Mouse (Mus musculus): ENCODE measurements around the gene Cep295nl. TPM values are rescaled to one million over a fixed set of nuclear protein-coding genes. Genes with fewer than 3 reads are reported as not detected.
"Not testable (repeated sequence)": the region's sequence is repeated elsewhere in the genome, so short reads cannot be mapped to it uniquely, and the experiment has no call there.

Gene Cep295nl
- polyA plus RNA-seq, 1 experiment from 2014 or later, result 0.56 TPM

DNA sequence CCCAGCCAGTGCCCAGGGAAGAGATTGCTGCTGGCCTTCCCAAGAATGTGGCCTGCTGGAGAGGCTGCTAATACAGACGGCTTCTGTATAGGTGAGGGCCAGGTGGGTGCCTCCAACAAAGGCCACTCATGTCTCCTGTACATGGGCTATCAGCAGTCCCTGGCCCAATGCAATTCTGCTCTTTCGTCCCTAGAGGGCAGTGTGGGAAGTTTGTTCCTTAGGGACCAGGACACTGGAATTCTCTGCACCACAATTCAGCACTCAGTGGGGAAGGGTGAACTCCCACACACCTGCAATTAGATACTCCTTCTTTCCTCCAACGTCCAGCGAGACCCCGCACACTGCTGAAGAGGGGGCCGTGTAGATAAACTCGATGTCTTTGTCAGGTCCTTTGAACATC, 25.2 kb downstream of the Cep295nl start:
- H3K4me3 ChIP-seq, result no peak overlapping the region
- WGBS, result 14% methylated on average over 7 of the region's 7 CpGs
- no peaks in the 10 kb centered on the region for H3K27me3 ChIP-seq
- H3K9me3 ChIP-seq, result no peaks in the 10 kb centered on the region
- peaks cover 29% of the 10 kb centered on the region for H3K36me3 ChIP-seq
- no peaks in the 10 kb centered on the region for H3K4me1 ChIP-seq
- H3K27ac ChIP-seq, result no peak overlapping the region
- no peak for ATAC-seq (ENCODE audit: borderline replicate concordance, extremely low read depth, low FRiP score, low TSS enrichment)
- H3K4me2 ChIP-seq, result no peak overlapping the region
- no peak overlapping the region for H3K9ac ChIP-seq

DNA sequence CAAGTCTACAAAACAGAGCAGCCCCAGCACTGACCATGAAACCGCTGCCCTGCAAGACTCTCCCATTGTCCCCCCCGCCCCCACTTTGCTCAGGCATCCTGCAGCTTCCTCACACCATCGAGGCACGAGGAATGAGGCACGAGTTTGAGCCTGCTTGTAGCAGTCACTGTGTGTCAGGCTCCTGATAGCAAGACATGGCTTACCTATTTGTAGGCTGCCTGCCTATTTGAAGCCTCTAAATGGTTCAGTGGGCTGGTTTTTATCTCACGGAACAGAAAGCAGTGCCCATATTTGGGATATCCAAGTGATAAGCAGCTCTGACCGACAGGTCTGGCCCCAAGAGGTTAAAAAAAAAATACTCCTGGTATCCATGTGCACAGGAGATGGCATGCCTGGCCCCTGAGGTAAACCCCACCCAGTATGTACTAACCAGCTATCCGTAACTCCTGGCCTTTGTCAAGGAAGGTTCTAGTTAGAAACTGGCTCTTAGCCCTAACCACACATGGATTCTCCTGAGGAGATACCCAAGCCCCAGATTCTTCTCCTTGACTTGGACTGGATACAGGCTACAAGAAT, 26.0 kb downstream of the Cep295nl start:
- no peaks in the 10 kb centered on the region for H3K4me1 ChIP-seq
- H3K9ac ChIP-seq, result no peak overlapping the region
- H3K4me2 ChIP-seq, result no peak overlapping the region
- H3K27me3 ChIP-seq, result no peaks in the 10 kb centered on the region
- no peaks in the 10 kb centered on the region for H3K9me3 ChIP-seq
- no peak for ATAC-seq (ENCODE audit: borderline replicate concordance, extremely low read depth, low FRiP score, low TSS enrichment)
- no peak overlapping the region for H3K4me3 ChIP-seq
- WGBS, result 81% methylated on average over 8 of the region's 8 CpGs
- peaks cover 33% of the 10 kb centered on the region for H3K36me3 ChIP-seq
- no peak overlapping the region for H3K27ac ChIP-seq

DNA sequence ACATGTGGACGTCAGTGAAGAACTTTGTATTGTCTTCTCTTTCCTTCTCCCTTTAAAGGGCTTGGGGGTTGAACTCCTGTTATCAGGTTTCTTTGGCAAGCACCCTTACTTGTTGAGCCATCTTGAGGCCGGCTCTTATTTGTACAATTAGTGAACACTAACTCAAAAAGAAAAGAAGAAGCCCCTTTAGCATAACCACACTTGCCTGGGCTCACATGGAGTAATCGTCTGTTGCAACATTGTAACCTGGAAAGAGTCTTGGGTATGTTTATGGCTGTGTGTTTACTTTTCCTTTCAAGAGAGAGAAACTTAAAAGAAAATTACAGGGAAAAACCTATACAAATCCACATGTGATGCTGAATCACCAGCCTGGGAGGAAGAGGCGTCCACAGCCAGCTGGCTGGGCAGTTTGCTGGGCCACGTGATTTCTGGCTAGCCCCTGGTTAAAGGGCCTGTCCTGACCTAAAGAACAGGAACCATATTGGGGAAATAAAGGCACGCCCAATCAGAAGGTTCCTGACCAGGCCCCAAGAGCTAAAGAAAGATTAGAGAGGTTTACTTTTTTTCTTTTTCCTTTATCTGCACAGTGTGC, 30.1 kb downstream of the Cep295nl start:
- no peaks in the 10 kb centered on the region for H3K4me1 ChIP-seq
- 63% methylated on average over 6 of the region's 6 CpGs for WGBS
- H3K27ac ChIP-seq, result no peak overlapping the region
- H3K4me2 ChIP-seq, result no peak overlapping the region
- no peaks in the 10 kb centered on the region for H3K27me3 ChIP-seq
- no peaks in the 10 kb centered on the region; the same call in 1 of the 2 replicates for H3K9me3 ChIP-seq
- peaks cover 58% of the 10 kb centered on the region for H3K36me3 ChIP-seq
- no peak for ATAC-seq (ENCODE audit: borderline replicate concordance, extremely low read depth, low FRiP score, low TSS enrichment)
- H3K9ac ChIP-seq, result no peak overlapping the region
- no peak overlapping the region for H3K4me3 ChIP-seq

DNA sequence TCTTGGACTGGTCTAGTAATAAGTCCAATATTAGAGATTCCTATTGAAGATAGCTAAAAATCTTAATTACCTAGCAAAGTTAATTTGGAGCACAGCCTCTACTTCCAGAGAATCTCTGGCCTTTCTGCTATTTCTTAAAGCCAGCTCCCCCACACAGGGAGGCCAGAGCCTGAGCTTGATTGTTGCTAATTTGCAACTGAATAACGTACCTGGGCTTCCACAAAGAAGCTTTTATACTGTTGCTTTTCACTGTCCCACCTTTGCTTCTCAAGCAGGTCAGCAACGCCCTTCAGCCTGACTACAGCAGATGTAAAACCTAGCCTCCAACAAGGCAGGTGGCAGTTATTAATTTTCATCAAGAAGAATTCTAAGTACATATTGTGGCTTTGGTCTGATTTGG, 34.3 kb downstream of the Cep295nl start:
- ATAC-seq (ENCODE audit: borderline replicate concordance, extremely low read depth, low FRiP score, low TSS enrichment); H3K4me2 ChIP-seq; H3K4me1 ChIP-seq; H3K27me3 ChIP-seq; H3K4me3 ChIP-seq; H3K9me3 ChIP-seq; H3K9ac ChIP-seq; H3K27ac ChIP-seq: not testable (repeated sequence)
- peaks cover 50% of the 10 kb centered on the region for H3K36me3 ChIP-seq
- 84% methylated on average over 2 of the region's 2 CpGs for WGBS

DNA sequence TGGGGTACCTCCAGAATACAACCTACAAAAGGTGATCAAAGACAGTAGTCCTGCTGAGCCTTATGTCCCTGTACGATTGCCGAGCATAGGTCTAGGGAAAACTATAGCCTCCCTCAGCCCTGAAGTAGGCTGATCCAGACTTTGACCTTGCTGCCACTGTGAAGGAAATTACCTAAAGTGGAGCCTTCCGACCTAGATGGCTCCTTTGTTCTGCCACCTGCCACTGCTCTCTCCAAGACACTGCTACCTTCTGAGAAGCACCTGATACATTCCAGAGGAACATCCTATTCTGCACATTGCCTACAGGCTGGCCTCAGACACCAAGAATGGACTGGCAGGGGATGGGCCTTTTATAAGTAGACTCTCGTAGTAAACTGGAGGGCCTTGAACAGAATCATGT, 38.3 kb downstream of the Cep295nl start:
- 87% methylated on average over 4 of the region's 4 CpGs for WGBS
- H3K36me3 ChIP-seq, result peaks cover 28% of the 10 kb centered on the region
- H3K4me3 ChIP-seq; H3K4me1 ChIP-seq; H3K9me3 ChIP-seq; H3K4me2 ChIP-seq; ATAC-seq (ENCODE audit: borderline replicate concordance, extremely low read depth, low FRiP score, low TSS enrichment); H3K27ac ChIP-seq; H3K9ac ChIP-seq; H3K27me3 ChIP-seq: not testable (repeated sequence)

DNA sequence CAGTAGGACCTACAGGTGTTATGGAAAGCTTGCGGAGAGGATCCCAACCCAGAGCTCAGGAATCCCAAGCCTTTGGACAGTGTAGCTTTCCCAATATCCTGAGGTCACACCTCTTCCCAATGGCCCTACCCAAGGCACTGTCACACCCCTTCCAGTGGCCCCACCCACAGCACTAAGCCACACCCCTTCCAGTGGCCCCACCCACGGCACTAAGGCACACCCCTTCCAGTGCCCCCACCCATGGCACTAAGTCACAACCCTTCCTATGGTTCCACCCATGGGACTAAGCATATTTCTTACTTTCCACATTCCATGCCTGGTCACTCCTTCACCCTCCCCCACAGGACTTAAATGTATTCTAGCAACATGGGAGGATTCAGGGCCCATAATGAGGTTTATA, 43.5 kb downstream of the Cep295nl start:
- Histone ChIP-seq H3K9ac (no peak overlapping the region), H3K4me1 (no peaks in the 10 kb centered on the region), H3K27me3 (no peaks in the 10 kb centered on the region), H3K36me3 (peaks cover 13% of the 10 kb centered on the region), H3K27ac (no peak overlapping the region), H3K4me3 (no peak overlapping the region), H3K4me2 (no peak overlapping the region), H3K9me3 (no peaks in the 10 kb centered on the region)
- WGBS, result 75% methylated on average over 2 of the region's 2 CpGs
- ATAC-seq (ENCODE audit: borderline replicate concordance, extremely low read depth, low FRiP score, low TSS enrichment), result no peak

DNA sequence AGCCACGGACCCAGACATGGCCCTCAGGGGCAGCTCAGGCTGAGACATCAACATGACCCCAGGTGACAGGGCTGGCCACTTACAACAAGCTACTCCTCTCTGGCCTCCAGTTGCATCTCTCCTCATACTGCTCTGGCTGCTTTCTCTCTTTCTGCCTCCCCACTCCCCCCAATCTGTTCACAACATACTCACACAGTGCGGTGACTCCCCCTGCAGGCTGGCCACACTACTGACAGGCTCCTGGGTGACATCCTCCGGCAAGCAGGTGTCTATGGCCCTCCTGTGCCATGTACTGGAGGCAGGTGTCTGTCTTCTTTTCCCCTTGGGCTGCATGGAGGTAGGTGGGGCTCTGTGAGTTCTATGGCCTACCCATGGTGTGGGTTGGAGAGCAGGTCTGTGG, 44.3 kb downstream of the Cep295nl start:
- Histone ChIP-seq H3K4me1 (no peaks in the 10 kb centered on the region), H3K4me2 (no peak overlapping the region), H3K4me3 (no peak overlapping the region), H3K9me3 (no peaks in the 10 kb centered on the region), H3K36me3 (peaks cover 6% of the 10 kb centered on the region; the same call in 1 of the 2 replicates), H3K9ac (no peak overlapping the region), H3K27me3 (no peaks in the 10 kb centered on the region), H3K27ac (no peak overlapping the region)
- WGBS, result 87% methylated on average over 3 of the region's 3 CpGs
- ATAC-seq (ENCODE audit: borderline replicate concordance, extremely low read depth, low FRiP score, low TSS enrichment), result no peak

DNA sequence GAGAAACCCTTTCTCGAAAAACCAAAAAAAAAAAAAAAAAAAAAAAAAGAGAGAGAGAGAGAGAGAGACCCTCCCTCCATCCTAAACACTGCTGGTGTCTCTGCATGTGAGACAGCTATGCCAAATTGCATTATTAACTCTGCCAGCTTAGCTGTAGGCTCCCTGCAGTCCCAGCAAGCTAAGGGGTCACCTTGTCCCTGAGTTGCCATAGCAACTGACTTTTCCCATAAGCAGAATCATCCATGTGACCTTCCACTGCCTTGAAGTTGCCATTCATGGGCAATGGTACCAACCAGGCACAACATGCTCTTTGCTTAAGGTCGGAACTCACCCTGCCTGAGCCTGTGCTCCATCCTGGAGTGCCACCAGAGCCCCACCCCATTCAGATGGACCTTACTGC, 47.3 kb downstream of the Cep295nl start:
- H3K4me1 ChIP-seq, result peaks cover 5% of the 10 kb centered on the region; the same call in 1 of the 2 replicates
- no peaks in the 10 kb centered on the region for H3K9me3 ChIP-seq
- WGBS, result 72% methylated on average over 2 of the region's 2 CpGs
- no peak overlapping the region for H3K4me2 ChIP-seq
- H3K9ac ChIP-seq, result no peak overlapping the region
- no peak overlapping the region for H3K4me3 ChIP-seq
- no peak overlapping the region for H3K27ac ChIP-seq
- H3K27me3 ChIP-seq, result no peaks in the 10 kb centered on the region
- no peak for ATAC-seq (ENCODE audit: borderline replicate concordance, extremely low read depth, low FRiP score, low TSS enrichment)
- H3K36me3 ChIP-seq, result no peaks in the 10 kb centered on the region

DNA sequence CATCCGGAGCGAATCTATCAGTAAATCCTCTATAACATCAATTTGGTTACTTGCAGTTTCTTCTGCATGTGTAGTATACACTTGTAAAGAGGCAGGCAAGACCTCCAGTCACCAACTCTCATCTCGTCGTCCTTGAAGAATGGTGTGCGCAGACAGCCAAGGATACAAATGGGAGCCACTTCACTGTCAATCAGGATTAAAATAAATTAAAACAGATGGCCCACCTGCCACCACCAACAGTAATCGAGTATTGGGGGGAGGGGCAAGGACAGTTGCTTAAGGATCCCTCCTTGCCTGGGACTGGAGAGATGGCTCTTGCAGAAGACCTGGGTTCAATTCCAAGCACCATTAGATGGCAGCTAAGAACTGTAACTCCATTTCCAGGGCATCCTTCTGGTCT, 49.6 kb downstream of the Cep295nl start:
- ATAC-seq (ENCODE audit: borderline replicate concordance, extremely low read depth, low FRiP score, low TSS enrichment), result no peak
- Histone ChIP-seq H3K9ac (no peak overlapping the region), H3K36me3 (peaks cover 2% of the 10 kb centered on the region; the same call in 1 of the 2 replicates), H3K4me2 (no peak overlapping the region), H3K4me1 (peaks cover 15% of the 10 kb centered on the region), H3K27me3 (no peaks in the 10 kb centered on the region), H3K4me3 (no peak overlapping the region), H3K9me3 (no peaks in the 10 kb centered on the region), H3K27ac (no peak overlapping the region)
- WGBS, result 63% methylated on average over 6 of the region's 6 CpGs

DNA sequence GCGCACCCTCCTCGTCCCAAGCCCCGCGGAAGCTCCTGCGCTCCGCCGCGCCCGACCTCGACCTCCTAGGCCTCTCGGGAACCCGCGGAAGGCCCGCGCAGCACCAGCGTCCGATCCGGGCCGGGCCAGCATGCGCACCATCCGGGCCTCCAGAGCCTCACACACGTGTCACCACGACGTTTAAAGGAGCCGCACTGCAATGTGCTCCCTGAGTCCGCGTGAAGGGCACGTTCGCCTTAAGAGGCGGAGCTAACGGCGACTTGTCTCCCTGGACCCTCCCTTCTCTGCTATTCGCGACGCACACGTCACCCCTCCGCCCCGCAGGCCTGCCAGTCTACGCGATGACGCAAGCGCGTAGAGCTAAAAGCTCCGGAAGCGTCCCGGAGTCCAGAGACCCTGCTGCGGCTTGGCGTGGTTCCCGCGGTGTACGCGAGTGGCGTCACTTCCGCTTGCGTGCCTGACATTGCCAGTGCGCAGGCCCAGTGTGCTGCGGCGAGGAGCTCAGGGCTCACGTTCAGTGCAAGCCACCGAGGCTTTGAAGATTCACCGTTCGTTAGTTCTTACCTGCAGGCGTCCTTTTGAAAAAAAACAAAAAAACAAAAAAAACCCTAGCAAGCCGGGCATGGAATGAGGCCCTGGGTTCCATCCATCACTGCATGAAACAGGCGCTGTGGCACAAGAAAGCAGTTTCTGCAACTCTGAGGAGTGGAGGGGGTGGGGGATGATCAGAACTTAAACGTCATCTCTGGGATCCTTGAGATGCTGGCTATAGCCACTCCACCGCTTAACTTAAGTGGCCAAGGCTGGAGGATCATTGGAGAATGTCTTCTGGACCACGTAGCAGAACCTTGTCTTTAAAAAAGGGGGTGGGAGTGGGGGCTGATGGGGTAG, 52.1 kb downstream of the Cep295nl start, which contains the start of gene Usp36:
Gene Usp36 (minus strand): TSS at position 246 of the 891 bp plus-strand sequence.
- ATAC-seq (ENCODE audit: borderline replicate concordance, extremely low read depth, low FRiP score, low TSS enrichment), result peak; percentile 98
- no peaks in the 10 kb centered on the region for H3K27me3 ChIP-seq
- under 1% methylated on average over 68 of the region's 68 CpGs for WGBS
- no peaks in the 10 kb centered on the region for H3K9me3 ChIP-seq
- H3K27ac ChIP-seq, result peak within 1 kb of the TSS; percentile 80
- H3K4me1 ChIP-seq, result peaks cover 15% of the 10 kb centered on the region
- H3K36me3 ChIP-seq, result peaks cover 24% of the 10 kb centered on the region
- peak within 1 kb of the TSS; percentile 89 for H3K9ac ChIP-seq
- peak within 1 kb of the TSS; percentile 89 for H3K4me3 ChIP-seq
- H3K4me2 ChIP-seq, result peak within 1 kb of the TSS; percentile 87

DNA sequence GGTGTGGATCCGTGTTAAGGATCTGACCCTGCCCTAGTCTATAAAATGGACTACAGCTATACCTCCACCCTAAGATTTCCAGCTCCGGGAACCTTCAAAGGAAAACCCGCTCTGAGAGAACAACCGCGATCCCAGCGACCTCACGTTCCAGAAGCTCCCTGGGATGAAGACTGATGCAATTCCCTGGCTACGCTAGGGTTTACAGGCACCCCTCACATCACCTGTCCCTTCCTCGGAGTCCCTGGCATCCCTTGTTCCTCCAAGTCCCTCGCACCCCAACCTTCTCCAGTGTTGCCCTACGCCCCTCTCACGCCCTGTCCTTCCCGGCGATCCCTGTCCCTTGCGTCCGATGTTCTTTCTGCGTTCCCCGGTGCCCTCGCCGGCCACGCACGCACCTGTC, 52.7 kb downstream of the Cep295nl start:
- H3K4me2 ChIP-seq, result peak overlapping the region; percentile 87
- H3K9ac ChIP-seq, result peak overlapping the region; percentile 89
- H3K9me3 ChIP-seq, result no peaks in the 10 kb centered on the region
- H3K4me1 ChIP-seq, result peaks cover 18% of the 10 kb centered on the region
- no peak for ATAC-seq (ENCODE audit: borderline replicate concordance, extremely low read depth, low FRiP score, low TSS enrichment)
- peak overlapping the region; percentile 89 for H3K4me3 ChIP-seq
- H3K27me3 ChIP-seq, result no peaks in the 10 kb centered on the region
- under 1% methylated on average over 22 of the region's 22 CpGs for whole genome bisulfite sequencing
- peak overlapping the region; percentile 61 for H3K27ac ChIP-seq
- H3K36me3 ChIP-seq, result peaks cover 31% of the 10 kb centered on the region

DNA sequence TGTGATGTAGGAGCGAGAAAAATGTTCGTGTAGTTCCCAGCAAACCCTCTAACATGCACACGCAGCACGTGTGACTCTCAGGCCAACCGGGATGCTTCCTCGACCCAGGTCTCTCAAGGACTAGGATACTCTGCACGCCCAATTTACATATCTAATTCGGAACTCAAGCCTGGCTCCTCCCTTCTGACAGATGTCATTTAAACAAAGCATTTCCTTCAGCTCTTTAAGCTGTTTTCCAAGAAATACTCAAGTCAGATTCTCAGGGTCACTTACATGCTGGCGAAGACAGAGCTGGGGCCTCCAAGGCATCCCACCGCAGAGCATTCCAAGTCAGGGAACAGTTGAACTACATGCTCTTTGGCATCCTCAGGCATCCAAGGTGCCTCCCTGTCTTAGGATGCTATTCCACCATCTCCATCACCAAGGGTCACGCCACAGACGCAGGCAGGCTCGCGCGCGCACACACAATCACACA, 53.2 kb downstream of the Cep295nl start:
- peaks cover 35% of the 10 kb centered on the region for H3K36me3 ChIP-seq
- H3K9ac ChIP-seq, result peak overlapping the region; percentile 89
- WGBS, result 2% methylated on average over 16 of the region's 16 CpGs
- H3K4me1 ChIP-seq, result peaks cover 18% of the 10 kb centered on the region
- peak overlapping the region; percentile 87 for H3K4me2 ChIP-seq
- H3K27me3 ChIP-seq, result no peaks in the 10 kb centered on the region
- peak overlapping the region; percentile 16; the same call in 1 of the 2 replicates for H3K27ac ChIP-seq
- no peak for ATAC-seq (ENCODE audit: borderline replicate concordance, extremely low read depth, low FRiP score, low TSS enrichment)
- H3K9me3 ChIP-seq, result no peaks in the 10 kb centered on the region
- peak overlapping the region; percentile 89 for H3K4me3 ChIP-seq

All from lung, embryonic 15.5 days (tissue).